Mouse (Mus musculus): ENCODE data around the gene Gpbp1l1.

DNA sequence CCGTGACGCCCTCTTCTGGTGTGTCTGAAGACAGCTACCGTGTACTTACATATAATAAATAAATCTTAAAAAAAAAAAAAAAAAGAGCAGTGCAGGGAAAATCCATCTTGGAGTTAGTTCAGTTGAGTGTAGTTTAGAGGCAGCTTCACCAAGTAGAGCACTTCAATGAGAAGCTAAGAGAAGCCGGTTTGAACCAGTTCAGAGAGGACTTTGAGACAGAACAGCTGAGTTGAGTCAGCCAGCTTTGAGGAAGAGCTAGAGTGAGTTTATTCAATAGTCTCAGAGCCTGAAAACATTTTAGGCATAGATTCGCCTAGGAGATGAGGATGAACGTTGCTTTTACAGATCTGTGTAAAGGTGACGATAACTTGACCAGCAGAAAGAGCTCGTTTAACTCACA lies 38.3 kb downstream of the Gpbp1l1 start:
- no peak for TF ChIP-seq CTCF (IDR thresholded peaks at IDR 0.05)
- TF ChIP-seq EP300 (IDR thresholded peaks at IDR 0.05), result no peak

Measured in lung, postnatal 0 days (tissue).